Mouse (Mus musculus) kidney, adult 2 months (tissue): Measurements from ENCODE around the gene Cacng3.

Source experiments
- CTCF ChIP-seq: fragments of 200-500 bp; conservative IDR thresholded peaks from 2 replicates; pipeline ENCODE4 v1.5.1; 2011; ENCODE audit warnings: low read depth, mild to moderate bottlenecking, control low read depth, low read length, moderate library complexity, mixed read lengths; ENCODE audit not compliant: insufficient read depth, insufficient read length
- POLR2A ChIP-seq: fragments of 200-500 bp; IDR thresholded peaks from one replicate; pipeline ENCODE4 v1.6.1; 2011; ENCODE audit warnings: low read depth, low read length, control low read depth

GRCm38 (mm10) chr7:122633463-122633862, 36.8 kb upstream of the Cacng3 start:
- TF ChIP-seq POLR2A (no peak), CTCF (no peak)
